Mouse (Mus musculus) monocyte, adult 2 months (primary cell): ENCODE measurements around the gene Wdr83.
A peak's percentile ranks its signal among the peaks of the same experiment; 100 is the strongest.

Experiments
- DNase-seq, 2 experiments: peaks; one replicate each; pipeline ENCODE4 v3.0.0; 2022; ENCODE audit warnings: low spot score in 2 of 2, low read depth in 1 of 2

Gene Wdr83

GRCm38 (mm10) chr8:85035728-85036310 is 45.3 kb downstream of the Wdr83 start:
- DNase-seq: no peak

- DNase-seq: no peak
Observed at GRCm38 (mm10) chr8:85035165-85035727, 45.9 kb downstream of the Wdr83 start.

GRCm38 (mm10) chr8:85034764-85035163 is 46.3 kb downstream of the Wdr83 start:
- peak; percentile 26 to 59 for DNase-seq

- no peak for DNase-seq
Observed at GRCm38 (mm10) chr8:85033867-85034266, 47.2 kb downstream of the Wdr83 start.

GRCm38 (mm10) chr8:85032622-85033311 is 48.3 kb downstream of the Wdr83 start:
- DNase-seq: no peak

- no peak for DNase-seq
Observed at GRCm38 (mm10) chr8:85029271-85029670, 51.8 kb downstream of the Wdr83 start.

GRCm38 (mm10) chr8:85027922-85028321 is 53.2 kb downstream of the Wdr83 start:
- DNase-seq: no peak

- DNase-seq: no peak
Observed at GRCm38 (mm10) chr8:85027516-85027855, 53.6 kb downstream of the Wdr83 start.

- peak; percentile 91 to 96 for DNase-seq
Observed at GRCm38 (mm10) chr8:85026670-85027515, 54.2 kb downstream of the Wdr83 start, which contains the start of gene Trir. Gene Trir, plus strand, starts transcription at chr8:85026823.

- peak; percentile 73 to 82 for DNase-seq
Observed at GRCm38 (mm10) chr8:85025098-85025932, 55.8 kb downstream of the Wdr83 start, which contains the start of gene Asna1. Gene Asna1, minus strand, starts transcription at chr8:85025281.
